Mouse (Mus musculus): Measurements from ENCODE around the gene Tedc1. TPM values are rescaled to one million over a fixed set of nuclear protein-coding genes. Genes with fewer than 3 reads are reported as not detected.

Gene Tedc1
- polyA plus RNA-seq, 1 experiment from 2014 or later: 19.8 TPM

DNA sequence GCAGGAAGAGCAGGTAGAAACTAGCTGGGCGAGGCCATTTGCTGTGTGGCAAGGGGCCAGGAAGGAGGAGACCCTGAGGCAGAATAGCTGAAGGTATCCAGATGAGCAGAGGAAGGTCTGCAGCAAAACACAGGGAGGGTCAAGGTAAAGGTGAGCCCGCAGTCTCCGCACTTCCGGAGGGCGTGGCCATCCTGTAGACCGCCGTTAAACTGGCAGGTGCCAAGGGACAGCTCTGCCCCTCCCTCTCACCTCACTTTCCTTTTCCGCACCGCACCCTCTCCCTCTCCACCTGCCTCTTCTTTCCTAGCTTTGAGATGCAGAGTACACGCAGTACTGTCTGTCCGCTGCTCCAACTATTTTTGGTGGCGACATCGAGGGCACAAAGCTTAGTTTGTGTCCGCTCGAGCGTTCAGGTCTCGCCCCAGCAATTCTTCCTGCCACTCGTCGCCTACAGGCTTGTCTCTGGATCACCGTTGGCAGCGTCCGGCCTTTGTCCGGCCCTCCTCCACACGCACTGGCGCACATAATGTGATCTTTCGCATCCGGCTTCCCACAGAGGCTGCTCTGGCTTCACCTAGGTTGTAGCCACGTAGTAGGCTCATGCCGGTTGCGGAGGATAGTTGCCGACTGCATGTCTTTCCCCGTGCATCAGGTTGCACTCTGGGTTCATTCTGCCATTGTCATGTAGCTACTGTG is 997 bp upstream of the Tedc1 start:
- H3K9ac ChIP-seq (ENCODE audit: low read depth, low read length): peak overlapping the region; percentile 73
- peak; percentile 50 for DNase-seq (ENCODE audit: low spot score)
- H3K27me3 ChIP-seq (replicated peaks; ENCODE audit: control insufficient read depth, insufficient read depth, low read length): 0 out of 2 replicates have a peak, but pooled peaks cover 5% of the 10 kb centered on the region
- peak; percentile 0; the same call in 1 of the 2 replicates for ATAC-seq (ENCODE audit: low read depth)
- H3K4me3 ChIP-seq (ENCODE audit: low read depth, low read length): peak overlapping the region; percentile 43
- peak overlapping the region; percentile 84 for H3K4me2 ChIP-seq (ENCODE audit: low read depth, low read length)
- H3K4me1 ChIP-seq (ENCODE audit: control insufficient read depth, insufficient read depth, low read length): peaks cover 20% of the 10 kb centered on the region
- 4% methylated on average over 31 of the region's 32 CpGs for WGBS
- peak overlapping the region; percentile 84 for H3K27ac ChIP-seq (replicated peaks; ENCODE audit: low read depth, low read length)
- no peaks in the 10 kb centered on the region for H3K36me3 ChIP-seq (ENCODE audit: control insufficient read depth, insufficient read depth, low read length)
- H3K9me3 ChIP-seq (ENCODE audit: control insufficient read depth, low read length): no peaks in the 10 kb centered on the region

DNA sequence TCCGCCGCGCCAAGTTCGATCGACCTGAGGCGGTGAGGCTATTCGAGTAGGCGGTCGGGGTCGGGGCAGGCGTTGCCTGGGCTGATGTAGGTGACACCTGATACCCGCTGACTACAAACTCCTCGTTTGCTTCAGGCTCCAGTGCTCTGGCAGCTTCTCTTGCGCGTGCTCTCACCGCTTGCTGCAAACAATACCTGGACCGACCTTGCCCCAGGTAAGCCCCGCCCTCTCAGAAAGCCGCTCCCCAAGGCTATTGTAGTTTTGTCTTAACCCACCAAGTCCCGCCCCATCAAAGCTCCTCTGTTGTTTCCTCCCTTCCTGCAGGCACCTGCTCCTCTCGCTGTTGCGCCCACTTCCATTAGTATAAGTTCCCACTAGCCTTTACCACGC is 314 bp downstream of the Tedc1 start:
- 0 out of 2 replicates have a peak, but pooled peaks cover 4% of the 10 kb centered on the region for H3K36me3 ChIP-seq (ENCODE audit: control insufficient read depth, insufficient read depth, low read length)
- H3K9ac ChIP-seq (ENCODE audit: low read depth, low read length): peak overlapping the region; percentile 69
- ATAC-seq (ENCODE audit: low read depth): peak; percentile 30; the same call in 1 of the 2 replicates
- no peaks in the 10 kb centered on the region for H3K9me3 ChIP-seq (ENCODE audit: control insufficient read depth, low read length)
- WGBS: 1% methylated on average over 12 of the region's 23 CpGs
- H3K4me1 ChIP-seq (ENCODE audit: control insufficient read depth, insufficient read depth, low read length): peaks cover 18% of the 10 kb centered on the region
- peak overlapping the region; percentile 86 for H3K4me2 ChIP-seq (ENCODE audit: low read depth, low read length)
- peak overlapping the region; percentile 63 for H3K4me3 ChIP-seq (ENCODE audit: low read depth, low read length)
- H3K27ac ChIP-seq (replicated peaks; ENCODE audit: low read depth, low read length): peak overlapping the region; percentile 69
- H3K27me3 ChIP-seq (replicated peaks; ENCODE audit: control insufficient read depth, insufficient read depth, low read length): no peaks in the 10 kb centered on the region
- DNase-seq (ENCODE audit: low spot score): peak; percentile 74

DNA sequence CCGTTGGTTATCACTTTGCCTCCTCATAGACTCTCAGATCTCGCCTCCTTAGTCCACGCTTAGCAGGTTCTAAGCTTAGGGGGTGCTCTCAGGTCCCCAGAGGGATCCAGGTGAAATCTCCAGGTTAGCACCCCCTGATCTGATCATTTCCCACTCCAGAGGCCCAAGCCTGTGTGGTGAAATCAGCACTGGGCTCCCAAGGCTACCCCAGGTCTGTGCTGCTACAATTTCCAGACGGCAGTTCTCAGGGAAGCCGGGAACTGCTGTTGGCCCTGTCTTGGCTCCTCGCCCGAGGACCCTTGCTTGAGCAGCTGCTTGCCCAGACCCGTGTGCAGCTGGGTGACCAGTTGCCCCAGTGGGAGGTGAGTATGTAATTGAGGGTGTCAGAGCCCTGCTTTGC is 781 bp downstream of the Tedc1 start:
- Histone ChIP-seq H3K9ac (ENCODE audit: low read depth, low read length) (peak overlapping the region; percentile 69), H3K4me2 (ENCODE audit: low read depth, low read length) (peak overlapping the region; percentile 86), H3K9me3 (ENCODE audit: control insufficient read depth, low read length) (no peaks in the 10 kb centered on the region), H3K27me3 (replicated peaks; ENCODE audit: control insufficient read depth, insufficient read depth, low read length) (no peaks in the 10 kb centered on the region), H3K36me3 (ENCODE audit: control insufficient read depth, insufficient read depth, low read length) (0 out of 2 replicates have a peak, but pooled peaks cover 8% of the 10 kb centered on the region), H3K27ac (replicated peaks; ENCODE audit: low read depth, low read length) (peak overlapping the region; percentile 55; the same call in 1 of the 2 replicates), H3K4me1 (ENCODE audit: control insufficient read depth, insufficient read depth, low read length) (peaks cover 13% of the 10 kb centered on the region), H3K4me3 (ENCODE audit: low read depth, low read length) (peak overlapping the region; percentile 63)
- no peak for ATAC-seq (ENCODE audit: low read depth)
- 30% methylated on average over 8 of the region's 8 CpGs for WGBS
- no peak for DNase-seq (ENCODE audit: low spot score)

DNA sequence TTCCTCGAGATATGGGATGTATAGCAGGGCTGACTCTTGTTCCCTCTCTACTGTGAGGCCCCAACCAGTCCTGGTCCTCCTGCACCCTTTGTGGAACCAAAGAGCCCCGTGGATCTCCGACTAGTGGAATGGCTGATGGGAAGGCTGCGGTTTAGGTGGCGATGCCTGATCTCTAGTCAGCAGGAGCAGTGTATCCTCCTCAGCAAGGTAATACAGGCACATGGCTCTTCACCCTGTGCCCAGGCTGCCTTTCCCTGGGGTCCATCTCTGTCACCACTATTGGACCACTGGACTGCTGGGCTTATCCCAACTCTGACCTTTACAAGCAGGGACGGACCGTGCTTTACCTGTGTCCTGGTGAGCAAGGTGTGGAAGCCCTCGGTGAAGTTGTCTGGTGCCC is 1.3 kb downstream of the Tedc1 start:
- Histone ChIP-seq H3K9me3 (ENCODE audit: control insufficient read depth, low read length) (no peaks in the 10 kb centered on the region), H3K9ac (ENCODE audit: low read depth, low read length) (no peak overlapping the region), H3K36me3 (ENCODE audit: control insufficient read depth, insufficient read depth, low read length) (0 out of 2 replicates have a peak, but pooled peaks cover 10% of the 10 kb centered on the region), H3K4me3 (ENCODE audit: low read depth, low read length) (no peak overlapping the region), H3K4me2 (ENCODE audit: low read depth, low read length) (peak overlapping the region; percentile 86; the same call in 1 of the 2 replicates), H3K27me3 (replicated peaks; ENCODE audit: control insufficient read depth, insufficient read depth, low read length) (no peaks in the 10 kb centered on the region), H3K4me1 (ENCODE audit: control insufficient read depth, insufficient read depth, low read length) (peaks cover 8% of the 10 kb centered on the region; the same call in 1 of the 2 replicates), H3K27ac (replicated peaks; ENCODE audit: low read depth, low read length) (no peak overlapping the region)
- ATAC-seq (ENCODE audit: low read depth): no peak
- DNase-seq (ENCODE audit: low spot score): no peak
- WGBS: 88% methylated on average over 8 of the region's 8 CpGs

DNA sequence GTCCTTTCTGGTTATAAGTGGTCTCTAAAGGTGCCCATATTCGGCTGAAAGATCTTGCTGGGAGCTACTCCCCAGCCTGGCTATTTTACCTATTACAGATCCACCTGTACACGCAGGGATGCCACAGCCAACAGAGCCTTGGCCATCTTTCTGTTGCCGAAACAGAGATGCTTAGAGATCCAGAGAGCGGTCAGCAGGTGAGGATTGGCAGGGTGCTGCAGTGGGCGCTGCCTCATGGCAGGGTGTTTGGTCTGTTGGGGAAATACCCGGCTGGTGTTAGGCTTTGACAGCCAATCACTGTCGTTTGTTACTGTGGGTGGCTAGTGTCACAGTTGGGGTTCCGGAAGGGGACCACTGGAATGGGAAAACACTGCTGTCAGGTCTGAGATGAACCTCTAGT is 1.8 kb downstream of the Tedc1 start:
- ATAC-seq (ENCODE audit: low read depth) (no peak), DNase-seq (ENCODE audit: low spot score) (no peak)
- Histone ChIP-seq H3K4me1 (ENCODE audit: control insufficient read depth, insufficient read depth, low read length) (peaks cover 7% of the 10 kb centered on the region; the same call in 1 of the 2 replicates), H3K27ac (replicated peaks; ENCODE audit: low read depth, low read length) (no peak overlapping the region), H3K9ac (ENCODE audit: low read depth, low read length) (no peak overlapping the region), H3K4me2 (ENCODE audit: low read depth, low read length) (no peak overlapping the region), H3K4me3 (ENCODE audit: low read depth, low read length) (no peak overlapping the region), H3K27me3 (replicated peaks; ENCODE audit: control insufficient read depth, insufficient read depth, low read length) (no peaks in the 10 kb centered on the region), H3K36me3 (ENCODE audit: control insufficient read depth, insufficient read depth, low read length) (0 out of 2 replicates have a peak, but pooled peaks cover 11% of the 10 kb centered on the region), H3K9me3 (ENCODE audit: control insufficient read depth, low read length) (no peaks in the 10 kb centered on the region)
- WGBS: 91% methylated on average over 8 of the region's 8 CpGs

DNA sequence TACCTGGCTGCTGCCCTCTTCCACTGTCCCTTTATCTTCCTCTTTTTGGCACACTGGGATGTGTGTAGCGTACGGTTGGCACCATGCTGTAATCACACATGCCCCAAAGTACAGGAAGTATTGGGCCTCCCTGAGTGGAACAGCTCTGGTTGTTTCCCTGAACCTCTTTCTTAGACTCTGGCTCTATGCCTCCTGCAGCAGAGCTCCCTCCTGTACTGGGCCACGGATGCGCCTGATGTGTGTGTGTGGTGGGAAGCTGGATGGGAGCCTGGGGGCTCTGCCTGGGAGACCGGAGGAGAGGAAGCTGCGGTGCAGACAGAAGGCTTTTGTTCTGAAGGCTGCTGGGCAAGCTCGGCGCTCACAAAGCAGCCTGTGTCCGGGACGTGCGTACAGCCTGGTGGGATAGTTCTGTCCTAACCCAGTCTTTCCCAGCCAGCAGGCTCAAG is 7.4 kb downstream of the Tedc1 start:
- Histone ChIP-seq H3K4me3 (ENCODE audit: low read depth, low read length) (no peak overlapping the region), H3K4me2 (ENCODE audit: low read depth, low read length) (no peak overlapping the region), H3K9ac (ENCODE audit: low read depth, low read length) (no peak overlapping the region), H3K36me3 (ENCODE audit: control insufficient read depth, insufficient read depth, low read length) (0 out of 2 replicates have a peak, but pooled peaks cover 11% of the 10 kb centered on the region), H3K4me1 (ENCODE audit: control insufficient read depth, insufficient read depth, low read length) (no peaks in the 10 kb centered on the region), H3K27me3 (replicated peaks; ENCODE audit: control insufficient read depth, insufficient read depth, low read length) (no peaks in the 10 kb centered on the region), H3K27ac (replicated peaks; ENCODE audit: low read depth, low read length) (peak overlapping the region; percentile 78), H3K9me3 (ENCODE audit: control insufficient read depth, low read length) (no peaks in the 10 kb centered on the region)
- ATAC-seq (ENCODE audit: low read depth) (peak; percentile 82), DNase-seq (ENCODE audit: low spot score) (peak; percentile 62)
- 33% methylated on average over 11 of the region's 11 CpGs for WGBS

DNA sequence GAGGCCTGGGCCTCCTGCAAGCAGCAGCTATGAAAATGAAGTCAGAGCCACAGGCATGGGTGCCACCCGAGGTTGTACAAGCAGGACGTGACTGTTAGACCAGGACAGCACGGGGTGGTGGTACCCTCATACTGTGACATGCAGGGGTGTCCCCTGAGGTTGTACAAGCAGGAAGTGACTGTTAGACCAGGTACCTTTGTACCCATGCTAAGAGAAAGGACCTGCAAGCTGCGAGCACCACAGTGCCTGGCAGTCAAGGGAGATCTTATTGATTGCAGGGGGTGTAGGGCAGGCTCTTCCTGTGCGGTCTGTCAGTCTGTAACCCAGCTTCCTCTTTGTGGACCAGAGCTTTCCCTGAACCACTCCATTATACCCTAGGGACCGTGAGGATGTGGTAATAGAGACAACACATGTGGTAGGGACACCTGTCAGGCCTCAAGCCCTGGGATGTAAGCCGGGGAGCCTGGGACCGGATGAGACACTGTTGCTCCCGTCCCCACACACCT is 11.9 kb downstream of the Tedc1 start:
- Histone ChIP-seq H3K9ac (ENCODE audit: low read depth, low read length) (no peak overlapping the region), H3K27ac (replicated peaks; ENCODE audit: low read depth, low read length) (no peak overlapping the region), H3K4me1 (ENCODE audit: control insufficient read depth, insufficient read depth, low read length) (no peaks in the 10 kb centered on the region), H3K36me3 (ENCODE audit: control insufficient read depth, insufficient read depth, low read length) (no peaks in the 10 kb centered on the region), H3K4me2 (ENCODE audit: low read depth, low read length) (no peak overlapping the region), H3K4me3 (ENCODE audit: low read depth, low read length) (no peak overlapping the region), H3K27me3 (replicated peaks; ENCODE audit: control insufficient read depth, insufficient read depth, low read length) (no peaks in the 10 kb centered on the region), H3K9me3 (ENCODE audit: control insufficient read depth, low read length) (no peaks in the 10 kb centered on the region)
- WGBS: 87% methylated on average over 9 of the region's 9 CpGs
- no peak for ATAC-seq (ENCODE audit: low read depth)
- no peak for DNase-seq (ENCODE audit: low spot score)

DNA sequence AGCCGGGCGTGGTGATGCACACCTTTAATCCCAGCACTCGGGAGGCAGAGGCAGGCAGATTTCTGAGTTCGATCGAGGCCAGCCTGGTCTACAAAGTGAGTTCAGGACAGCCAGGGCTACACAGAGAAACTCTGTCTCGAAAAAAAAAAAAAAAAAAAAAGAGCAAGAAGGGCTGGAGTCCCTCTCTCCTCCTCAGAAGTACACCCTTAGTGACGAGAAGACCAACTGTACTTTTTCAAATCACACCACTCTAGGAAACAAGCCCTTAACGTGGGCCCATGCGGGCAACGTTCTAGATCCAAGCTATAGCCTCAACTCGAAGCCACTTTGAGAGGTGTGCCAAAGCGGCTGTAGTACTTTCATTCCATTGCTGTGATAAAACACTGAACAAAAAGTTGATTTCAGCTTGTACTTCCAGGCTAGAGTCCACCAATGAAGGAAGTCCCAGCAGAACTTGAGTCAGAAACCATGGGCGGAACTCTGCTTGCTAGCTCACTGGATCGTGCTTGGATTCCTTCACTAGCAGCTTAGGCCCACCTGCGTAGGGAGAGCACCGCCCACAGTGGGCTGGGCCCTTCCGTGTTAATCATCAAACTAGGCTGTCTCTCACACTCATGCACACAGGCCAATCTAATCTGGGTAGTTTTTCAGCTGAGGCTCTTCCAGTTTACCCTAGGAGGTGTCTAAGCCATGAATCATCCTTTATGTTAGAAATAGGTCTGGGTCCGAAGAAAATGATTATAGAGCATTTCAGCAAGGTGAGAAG is 20.9 kb downstream of the Tedc1 start:
- WGBS: 92% methylated on average over 18 of the region's 18 CpGs
- no peak for ATAC-seq (ENCODE audit: low read depth)
- Histone ChIP-seq H3K4me3 (ENCODE audit: low read depth, low read length) (no peak overlapping the region), H3K27ac (replicated peaks; ENCODE audit: low read depth, low read length) (no peak overlapping the region), H3K4me2 (ENCODE audit: low read depth, low read length) (no peak overlapping the region), H3K27me3 (replicated peaks; ENCODE audit: control insufficient read depth, insufficient read depth, low read length) (no peaks in the 10 kb centered on the region), H3K9ac (ENCODE audit: low read depth, low read length) (no peak overlapping the region), H3K9me3 (ENCODE audit: control insufficient read depth, low read length) (no peaks in the 10 kb centered on the region), H3K36me3 (ENCODE audit: control insufficient read depth, insufficient read depth, low read length) (no peaks in the 10 kb centered on the region), H3K4me1 (ENCODE audit: control insufficient read depth, insufficient read depth, low read length) (no peaks in the 10 kb centered on the region)
- DNase-seq (ENCODE audit: low spot score): no peak
